Mouse (Mus musculus): Measurements from ENCODE around the gene St8sia1.
"Not testable (repeated sequence)": the region's sequence is repeated elsewhere in the genome, so short reads cannot be mapped to it uniquely, and the experiment has no call there.

St8sia1 gene

GRCm38 (mm10) chr6:142964076-142964530, at the start of gene St8sia1:
St8sia1 (minus strand) TSS chr6:142964452.
- peak; percentile 77 for DNase-seq

GRCm38 (mm10) chr6:143012513-143013215, 48.4 kb upstream of the St8sia1 start:
- no peak for DNase-seq

DNA sequence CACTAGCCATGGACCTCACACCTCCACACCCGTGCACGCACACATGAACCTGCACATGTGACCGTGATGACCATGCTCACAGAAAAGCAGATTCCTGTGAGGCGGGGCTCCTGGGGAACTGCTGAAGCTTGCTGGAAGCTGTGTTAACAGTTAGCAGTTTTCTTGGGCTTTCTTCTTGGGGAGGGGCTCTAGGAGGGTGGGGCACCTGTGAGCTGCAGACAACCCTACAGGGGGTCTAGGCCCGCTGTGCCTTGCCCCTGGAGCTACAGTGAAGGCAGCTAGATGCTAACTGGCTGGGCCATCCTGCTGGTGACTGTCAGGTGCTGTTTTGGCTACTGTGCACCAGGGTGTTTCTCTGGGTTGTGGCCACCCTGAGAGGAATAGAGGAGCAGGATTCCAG, 44.6 kb upstream of the St8sia1 start:
- DNase-seq, result no peak

DNA sequence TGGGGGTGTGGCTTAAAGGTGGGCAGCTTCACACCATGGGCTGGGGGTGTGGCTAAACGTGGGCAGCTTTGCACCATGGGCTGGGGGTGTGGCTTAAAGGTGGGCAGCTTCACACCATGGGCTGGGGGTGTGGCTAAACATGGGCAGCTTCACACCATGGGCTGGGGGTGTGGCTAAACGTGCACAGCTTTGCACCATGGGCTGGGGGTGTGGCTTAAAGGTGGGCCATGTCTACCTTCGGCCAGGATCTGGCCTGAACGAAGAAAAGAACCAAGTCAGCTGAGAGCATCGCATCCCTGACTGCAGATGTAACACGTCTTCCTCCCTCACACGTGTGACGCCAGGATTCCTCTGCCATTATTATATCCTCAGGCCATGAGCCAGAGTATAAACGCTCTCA, 41.0 kb upstream of the St8sia1 start:
- not testable (repeated sequence) for DNase-seq

- DNase-seq, result no peak
Measured at GRCm38 (mm10) chr6:143004801-143005200, 40.5 kb upstream of the St8sia1 start.

- no peak for DNase-seq
Measured at GRCm38 (mm10) chr6:142998221-142998999, 34.2 kb upstream of the St8sia1 start.

DNA sequence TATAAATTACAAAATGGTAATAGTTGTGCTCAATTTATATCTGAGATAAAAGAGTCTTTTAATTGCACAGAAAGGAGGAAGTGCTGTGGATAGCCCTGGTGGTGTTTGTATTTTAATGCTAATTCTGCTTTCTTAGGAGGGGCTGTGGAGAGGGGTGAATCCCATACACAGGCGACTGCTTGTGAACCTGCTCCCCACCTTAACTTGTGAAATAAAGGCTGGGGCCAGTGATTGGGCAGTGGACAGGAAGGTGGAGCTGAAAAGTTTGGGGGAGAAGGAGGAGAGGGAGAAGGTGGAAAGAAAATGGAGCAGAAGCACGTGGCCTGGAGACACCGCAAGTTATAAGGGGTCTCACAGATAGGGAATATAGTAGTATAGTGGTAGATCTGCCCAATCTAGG, 32.6 kb upstream of the St8sia1 start:
- DNase-seq, result no peak

DNA sequence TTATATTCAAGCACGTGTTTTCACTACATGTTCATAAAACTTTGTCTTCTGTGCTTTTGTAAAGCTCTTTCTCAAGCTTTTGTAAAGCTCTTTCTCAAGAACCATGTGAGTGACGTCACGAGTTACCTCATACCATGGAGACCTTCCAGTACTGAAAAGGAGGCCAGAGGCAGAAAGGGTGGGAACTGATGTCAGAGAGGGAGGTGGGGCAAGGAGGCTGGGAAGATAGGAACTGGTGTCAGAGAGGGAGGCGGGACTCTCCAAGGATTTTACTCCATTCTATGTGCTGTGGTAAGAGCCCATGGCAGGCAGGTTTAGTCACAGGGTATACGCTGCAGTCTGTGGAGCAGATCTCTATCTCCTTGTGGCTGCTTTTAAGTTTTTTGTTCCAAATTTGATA, 31.3 kb upstream of the St8sia1 start:
- DNase-seq, result no peak

- no peak for DNase-seq
Measured at GRCm38 (mm10) chr6:142994821-142995220, 30.6 kb upstream of the St8sia1 start.

DNA sequence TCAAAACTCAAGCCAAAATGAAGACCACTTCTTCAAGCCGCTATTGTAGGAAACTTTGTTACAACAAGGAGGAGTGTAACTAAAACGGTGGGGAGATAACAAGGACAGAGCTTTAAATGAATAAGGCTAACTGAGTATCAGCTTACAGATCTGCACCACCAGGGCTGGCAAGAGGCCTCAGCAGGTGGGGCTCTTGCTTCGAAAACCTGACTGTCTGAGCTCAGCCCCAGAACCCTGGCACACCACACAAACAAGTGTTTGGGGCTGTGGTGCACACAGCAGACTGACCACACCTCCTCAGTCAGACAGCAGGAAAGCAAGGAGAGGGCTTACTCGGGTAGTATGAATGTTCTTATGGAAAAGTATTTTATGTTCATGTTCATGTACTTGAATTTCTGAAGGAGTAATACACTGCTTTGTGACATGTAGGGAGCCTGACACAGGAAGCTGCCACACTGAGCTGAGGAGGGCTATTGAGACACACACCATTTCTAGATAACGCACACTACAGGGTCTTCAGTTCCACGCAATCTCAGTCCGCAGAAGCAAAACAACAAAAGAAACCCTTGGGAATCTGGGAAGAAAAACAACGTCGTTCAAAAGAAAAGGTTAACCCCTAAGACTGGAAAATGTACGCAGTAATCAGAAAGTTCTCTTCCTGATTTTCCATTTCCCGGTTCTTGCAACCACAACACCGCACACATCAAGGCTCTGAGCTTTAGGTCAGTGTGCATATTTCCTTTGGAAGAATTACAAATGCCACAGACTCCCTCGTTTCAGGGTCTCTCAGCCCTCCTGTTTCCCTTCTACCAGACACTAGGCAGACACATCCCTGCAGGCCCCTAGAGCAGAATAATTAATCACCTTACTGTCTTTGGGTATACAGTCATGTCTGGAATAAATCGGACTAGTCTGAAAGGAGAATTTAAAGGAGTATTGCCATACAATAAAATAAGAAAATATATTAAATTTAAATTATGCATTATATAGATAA, 29.8 kb upstream of the St8sia1 start:
- peak; percentile 58 for DNase-seq

GRCm38 (mm10) chr6:142992971-142993370, 28.7 kb upstream of the St8sia1 start:
- DNase-seq, result no peak

DNA sequence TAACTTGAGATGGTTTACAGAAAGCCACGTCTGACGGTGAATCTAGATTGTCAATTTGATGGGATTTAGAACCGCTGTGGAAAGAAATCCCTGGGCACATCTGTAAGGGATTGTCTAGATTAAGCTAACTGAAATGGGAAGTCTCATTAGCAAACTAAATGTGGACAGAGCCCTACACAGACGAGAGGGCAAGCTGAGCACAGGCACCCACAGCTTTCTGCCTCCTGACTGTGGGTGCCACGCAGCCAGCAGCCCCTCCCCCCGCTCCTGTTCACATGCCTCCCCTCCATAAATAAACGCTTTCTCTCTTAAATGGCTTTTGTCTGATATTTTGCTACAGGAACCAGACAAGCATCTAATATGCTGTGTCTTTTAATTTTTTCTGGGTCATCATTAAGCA, 27.8 kb upstream of the St8sia1 start:
- no peak for DNase-seq

DNA sequence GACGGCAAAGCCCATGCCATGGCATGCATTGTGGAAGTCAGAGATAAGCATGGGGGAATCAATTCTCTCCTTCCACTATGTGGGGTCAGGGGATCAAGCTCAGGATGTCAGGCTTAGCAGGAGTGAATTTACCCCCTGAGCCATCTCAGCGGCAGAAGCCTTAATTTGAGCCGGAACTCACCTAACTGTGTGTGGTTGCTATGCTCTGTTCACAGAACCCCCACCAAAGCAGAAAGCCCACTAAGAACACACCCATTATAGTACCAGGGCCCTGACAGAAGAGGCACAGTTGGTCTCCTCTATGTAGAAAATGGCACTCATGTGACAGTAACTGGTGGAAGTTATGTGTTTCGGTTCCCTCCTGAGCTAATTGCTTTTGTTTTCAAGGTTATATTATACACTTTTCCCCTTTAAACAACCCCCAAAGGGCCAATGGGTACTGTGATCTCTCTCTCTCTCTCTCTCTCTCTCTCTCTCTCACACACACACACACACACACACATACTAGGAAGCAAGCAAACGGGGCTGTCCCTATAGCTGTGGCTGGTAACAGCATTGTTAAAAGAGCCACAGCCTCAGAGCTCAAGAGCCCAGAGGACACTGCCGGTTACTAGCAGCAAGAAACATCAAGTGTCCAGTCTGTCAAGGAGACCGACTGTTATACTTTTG, 27.3 kb upstream of the St8sia1 start:
- no peak for DNase-seq

DNA sequence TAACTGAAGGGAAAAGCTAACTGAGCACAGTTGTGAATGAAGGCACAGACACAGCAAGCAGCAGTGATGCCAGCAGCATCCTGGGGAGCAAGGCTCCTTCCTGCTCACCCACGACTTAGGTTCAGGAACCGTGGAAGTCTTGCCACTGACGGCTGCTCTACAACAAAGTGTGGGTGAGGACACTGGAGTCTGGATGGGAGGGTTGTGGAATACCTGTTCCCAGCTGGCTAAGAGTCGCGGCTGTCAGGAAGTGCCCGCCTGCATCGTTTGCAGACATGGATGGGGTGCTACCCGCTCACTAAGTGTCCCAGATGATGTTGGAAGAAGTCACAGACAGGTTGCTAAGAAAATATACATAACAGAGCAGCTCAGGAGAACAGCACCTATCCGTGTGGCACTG, 26.3 kb upstream of the St8sia1 start:
- DNase-seq, result no peak

- DNase-seq, result no peak
Measured at GRCm38 (mm10) chr6:142989495-142989894, 25.2 kb upstream of the St8sia1 start.

GRCm38 (mm10) chr6:142988753-142989152, 24.5 kb upstream of the St8sia1 start:
- peak; percentile 92 for DNase-seq

GRCm38 (mm10) chr6:142988231-142988630, 24.0 kb upstream of the St8sia1 start:
- no peak for DNase-seq

GRCm38 (mm10) chr6:142987616-142988015, 23.4 kb upstream of the St8sia1 start:
- no peak for DNase-seq

GRCm38 (mm10) chr6:142986706-142987105, 22.5 kb upstream of the St8sia1 start:
- DNase-seq, result not testable (repeated sequence)

DNA sequence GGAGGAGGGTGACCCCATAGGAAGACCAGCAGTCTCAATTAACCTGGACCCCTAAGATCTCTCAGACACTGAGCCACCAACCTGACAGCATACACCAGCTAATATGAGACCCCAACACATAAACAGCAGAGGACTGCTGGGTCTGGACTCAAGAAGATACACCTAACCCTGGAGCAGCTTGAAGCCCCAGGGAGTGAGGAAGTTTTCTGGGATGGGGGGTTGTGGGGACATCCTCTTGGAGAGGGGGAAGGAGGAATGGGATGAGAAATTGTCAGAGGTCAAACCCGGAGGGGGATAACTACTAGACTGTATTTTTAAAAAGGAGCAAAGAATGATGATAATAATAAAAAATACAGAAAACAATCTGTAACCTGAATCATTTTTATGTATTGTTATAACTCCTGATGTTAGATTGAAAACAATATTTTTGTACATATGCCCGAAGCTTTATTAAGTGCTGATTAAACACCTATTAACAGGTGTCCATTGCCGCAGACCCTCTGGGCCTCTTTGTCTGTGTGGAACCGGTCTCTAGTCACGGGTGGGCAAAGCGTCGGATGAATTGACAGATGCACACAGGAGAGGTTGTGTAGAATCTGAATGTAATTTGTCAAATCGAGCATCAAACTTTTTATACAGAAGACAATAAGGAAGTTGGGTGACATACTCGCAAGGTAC, 21.4 kb upstream of the St8sia1 start:
- DNase-seq, result not testable (repeated sequence)

Data from thymus, postnatal 4 days (tissue).